Mouse (Mus musculus) C2C12 (cell line): ENCODE measurements around the gene Cpeb1. TPM values are rescaled to one million over a fixed set of nuclear protein-coding genes. Genes with fewer than 3 reads are reported as not detected.

Experiments used
- H3K27me3 ChIP-seq: one replicate; pipeline ENCODE4 v1.6.1; 2011; ENCODE audit not compliant: control insufficient read depth, insufficient read depth, insufficient read length
- H3K36me3 ChIP-seq: one replicate; pipeline ENCODE4 v1.6.1; 2011; ENCODE audit not compliant: control insufficient read depth, insufficient read depth
- H3K4me3 ChIP-seq: one replicate; pipeline ENCODE4 v1.5.1; 2011; ENCODE audit warnings: mild to moderate bottlenecking, control low read depth; ENCODE audit not compliant: poor library complexity, insufficient read depth, severe bottlenecking
- H3K79me2 ChIP-seq: one replicate; pipeline ENCODE4 v1.6.1; 2011; ENCODE audit not compliant: control insufficient read depth, insufficient read depth
- H3K79me3 ChIP-seq: one replicate; pipeline ENCODE4 v1.6.1; 2011; ENCODE audit warnings: low read depth, control low read depth
- H3ac ChIP-seq: one replicate; pipeline ENCODE3; 2011; ENCODE audit warnings: low read depth; ENCODE audit not compliant: control insufficient read depth, insufficient read length
- CEBPB ChIP-seq: IDR thresholded peaks from one replicate; pipeline ENCODE4 v1.6.1; 2011; ENCODE audit warnings: low read depth, mild to moderate bottlenecking, control low read depth, moderate library complexity
- CTCF ChIP-seq: IDR thresholded peaks from one replicate; pipeline ENCODE4 v1.5.1; 2011; ENCODE audit not compliant: control insufficient read depth, insufficient read depth, insufficient read length
- FOSL1 ChIP-seq: IDR thresholded peaks from one replicate; pipeline ENCODE4 v1.8.0; 2011; ENCODE audit warnings: mild to moderate bottlenecking, low read length; ENCODE audit not compliant: poor library complexity, insufficient read depth, severe bottlenecking
- MAX ChIP-seq: IDR thresholded peaks from one replicate; pipeline ENCODE4 v1.6.1; 2011; ENCODE audit warnings: mild to moderate bottlenecking, control low read depth
- MYOD1 ChIP-seq: IDR thresholded peaks from one replicate; pipeline ENCODE4 v1.6.1; 2011; ENCODE audit warnings: low read depth; ENCODE audit not compliant: control insufficient read depth, insufficient read length
- MYOG ChIP-seq: IDR thresholded peaks from one replicate; pipeline ENCODE4 v1.6.1; 2011; ENCODE audit not compliant: control insufficient read depth, insufficient read length; ENCODE audit errors: extremely low read depth
- USF1 ChIP-seq: IDR thresholded peaks from one replicate; pipeline ENCODE4 v1.6.1; 2011; ENCODE audit warnings: low read depth, mild to moderate bottlenecking, control low read depth, moderate library complexity
- polyA plus RNA-seq: library from polyadenylated mRNA; unstranded; fragments of >200 nt; fragmentation: generic; extraction: Trizol; gene quantifications from one replicate; pipeline ENCODE4 v1.2.1, GENCODE M21; 2012; ENCODE audit warnings: missing spikeins

The Cpeb1 gene
- polyA plus RNA-seq, 1 experiment: 0.81 TPM

- H3K27me3 ChIP-seq: peaks cover 7% of the 10 kb centered on the region
- TF ChIP-seq FOSL1 (no peak), MAX (no peak), MYOD1 (no peak), CEBPB (no peak), CTCF (no peak), MYOG (no peak), USF1 (no peak)
- no peaks in the 10 kb centered on the region for H3K36me3 ChIP-seq
- H3K79me2 ChIP-seq: no peaks in the 10 kb centered on the region
- no peaks in the 10 kb centered on the region for H3K79me3 ChIP-seq
- no peak overlapping the region for H3K4me3 ChIP-seq
- H3ac ChIP-seq: no peak overlapping the region
Observed at GRCm38 (mm10) chr7:81464116-81464515, 8.9 kb upstream of the Cpeb1 start.

- no peaks in the 10 kb centered on the region for H3K79me3 ChIP-seq
- H3K36me3 ChIP-seq: no peaks in the 10 kb centered on the region
- no peak overlapping the region for H3K4me3 ChIP-seq
- no peaks in the 10 kb centered on the region for H3K79me2 ChIP-seq
- H3K27me3 ChIP-seq: peaks cover 7% of the 10 kb centered on the region
- TF ChIP-seq CEBPB (no peak), MYOG (no peak), MAX (no peak), CTCF (no peak), FOSL1 (no peak), MYOD1 (no peak), USF1 (no peak)
- H3ac ChIP-seq: no peak overlapping the region
Observed at GRCm38 (mm10) chr7:81462815-81463214, 7.5 kb upstream of the Cpeb1 start.

- no peaks in the 10 kb centered on the region for H3K36me3 ChIP-seq
- H3K79me2 ChIP-seq: no peaks in the 10 kb centered on the region
- H3ac ChIP-seq: no peak overlapping the region
- peaks cover 21% of the 10 kb centered on the region for H3K27me3 ChIP-seq
- no peaks in the 10 kb centered on the region for H3K79me3 ChIP-seq
- H3K4me3 ChIP-seq: no peak overlapping the region
- no peak for TF ChIP-seq USF1
- no peak for TF ChIP-seq CTCF
- no peak for TF ChIP-seq CEBPB
- no peak for TF ChIP-seq FOSL1
- no peak for TF ChIP-seq MYOG
- no peak for TF ChIP-seq MAX
- no peak for TF ChIP-seq MYOD1
Observed at GRCm38 (mm10) chr7:81454331-81455039, 780 bp downstream of the Cpeb1 start.

GRCm38 (mm10) chr7:81453443-81454274 lies 1.6 kb downstream of the Cpeb1 start:
- Histone ChIP-seq H3K79me3 (no peaks in the 10 kb centered on the region), H3K79me2 (no peaks in the 10 kb centered on the region), H3K27me3 (peaks cover 21% of the 10 kb centered on the region), H3ac (no peak overlapping the region), H3K4me3 (no peak overlapping the region), H3K36me3 (no peaks in the 10 kb centered on the region)
- TF ChIP-seq USF1 (no peak), MAX (no peak), CEBPB (no peak), CTCF (no peak), FOSL1 (no peak), MYOD1 (no peak), MYOG (no peak)

GRCm38 (mm10) chr7:81452971-81453441 lies 2.3 kb downstream of the Cpeb1 start:
- Histone ChIP-seq H3K36me3 (no peaks in the 10 kb centered on the region), H3K27me3 (peaks cover 21% of the 10 kb centered on the region), H3K4me3 (no peak overlapping the region), H3ac (no peak overlapping the region), H3K79me2 (no peaks in the 10 kb centered on the region), H3K79me3 (no peaks in the 10 kb centered on the region)
- TF ChIP-seq FOSL1 (no peak), MYOG (no peak), CEBPB (no peak), USF1 (no peak), MAX (no peak), MYOD1 (no peak)

- Histone ChIP-seq H3K79me2 (no peaks in the 10 kb centered on the region), H3K36me3 (no peaks in the 10 kb centered on the region), H3K4me3 (no peak overlapping the region), H3K27me3 (no peaks in the 10 kb centered on the region), H3K79me3 (no peaks in the 10 kb centered on the region), H3ac (no peak overlapping the region)
- TF ChIP-seq CTCF: no peak
- TF ChIP-seq MYOD1: no peak
- no peak for TF ChIP-seq USF1
- TF ChIP-seq MYOG: no peak
- TF ChIP-seq CEBPB: no peak
Observed at GRCm38 (mm10) chr7:81398957-81399356, 56.3 kb downstream of the Cpeb1 start.
